Mouse (Mus musculus): ENCODE measurements around the gene Fcrls. TPM values are rescaled to one million over a fixed set of nuclear protein-coding genes. Genes with fewer than 3 reads are reported as not detected.

The Fcrls gene
- 5.0 and 5.8 TPM in 2 replicates for polyA plus RNA-seq (2014; fragmentation: Nextera tagmentation; extraction: Ambion mirVana)

DNA sequence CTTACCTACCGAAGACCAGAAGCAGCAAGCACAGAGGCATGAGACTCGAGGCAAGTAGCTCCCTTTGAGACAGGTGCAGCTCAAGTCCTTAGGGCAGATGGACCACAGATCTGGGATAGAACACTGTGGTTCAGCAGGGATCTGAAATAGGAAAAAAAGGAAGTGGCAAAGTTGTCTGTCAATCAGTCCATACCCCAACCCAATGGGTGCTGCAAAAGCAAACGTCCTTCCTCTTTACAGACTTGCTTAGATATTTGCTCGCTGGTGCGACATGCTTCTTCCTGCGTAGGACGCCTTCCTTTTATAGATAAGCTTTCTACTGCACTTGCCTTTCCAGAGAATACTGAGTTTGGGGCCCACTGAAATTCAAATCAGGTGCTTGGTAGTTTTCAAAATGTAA is at the start of gene Fcrls:
Fcrls (minus strand) TSS at position 303 of the 400 bp plus-strand sequence.
- WGBS, result 88% methylated on average over 7 of the region's 7 CpGs
- no peaks in the 10 kb centered on the region for H3K36me3 ChIP-seq (ENCODE audit: control insufficient read depth, insufficient read depth, low read length)
- no peaks in the 10 kb centered on the region for H3K4me1 ChIP-seq (replicated peaks; ENCODE audit: control insufficient read depth, insufficient read depth, low read length)
- no peak for ATAC-seq (replicated peaks; ENCODE audit: low FRiP score)
- no peak within 1 kb of the TSS for H3K4me2 ChIP-seq (ENCODE audit: low read depth, low read length, severe bottlenecking)
- H3K27ac ChIP-seq (ENCODE audit: low read depth, low read length), result no peak within 1 kb of the TSS
- H3K9ac ChIP-seq (ENCODE audit: low read length), result no peak within 1 kb of the TSS
- H3K4me3 ChIP-seq (ENCODE audit: low read depth, low read length), result no peak within 1 kb of the TSS
- H3K9me3 ChIP-seq (ENCODE audit: control insufficient read depth, low read length), result no peaks in the 10 kb centered on the region
- no peak for DNase-seq (ENCODE audit: low spot score)
- H3K27me3 ChIP-seq (ENCODE audit: control insufficient read depth, insufficient read depth, low read length), result no peaks in the 10 kb centered on the region

- Histone ChIP-seq H3K4me3 (ENCODE audit: low read depth, low read length) (no peak overlapping the region), H3K36me3 (ENCODE audit: control insufficient read depth, insufficient read depth, low read length) (no peaks in the 10 kb centered on the region), H3K4me2 (ENCODE audit: low read depth, low read length, severe bottlenecking) (no peak overlapping the region), H3K9ac (ENCODE audit: low read length) (no peak overlapping the region), H3K9me3 (ENCODE audit: control insufficient read depth, low read length) (no peaks in the 10 kb centered on the region), H3K27me3 (ENCODE audit: control insufficient read depth, insufficient read depth, low read length) (no peaks in the 10 kb centered on the region), H3K4me1 (replicated peaks; ENCODE audit: control insufficient read depth, insufficient read depth, low read length) (no peaks in the 10 kb centered on the region), H3K27ac (ENCODE audit: low read depth, low read length) (no peak overlapping the region)
- no peak for ATAC-seq (replicated peaks; ENCODE audit: low FRiP score)
- 83% methylated on average over 2 of the region's 2 CpGs for WGBS
- no peak for DNase-seq (ENCODE audit: low spot score)
These were observed 46.4 kb upstream of the Fcrls start for GRCm38 (mm10) chr3:87309922-87310321.

GRCm38 (mm10) chr3:87299901-87300300 is 36.4 kb upstream of the Fcrls start:
- H3K4me1 ChIP-seq (replicated peaks; ENCODE audit: control insufficient read depth, insufficient read depth, low read length), result no peaks in the 10 kb centered on the region
- no peak overlapping the region for H3K4me3 ChIP-seq (ENCODE audit: low read depth, low read length)
- no peak overlapping the region for H3K4me2 ChIP-seq (ENCODE audit: low read depth, low read length, severe bottlenecking)
- H3K27me3 ChIP-seq (ENCODE audit: control insufficient read depth, insufficient read depth, low read length), result no peaks in the 10 kb centered on the region
- ATAC-seq (replicated peaks; ENCODE audit: low FRiP score), result no peak
- no peak overlapping the region for H3K27ac ChIP-seq (ENCODE audit: low read depth, low read length)
- H3K9me3 ChIP-seq (ENCODE audit: control insufficient read depth, low read length), result no peaks in the 10 kb centered on the region
- H3K36me3 ChIP-seq (ENCODE audit: control insufficient read depth, insufficient read depth, low read length), result no peaks in the 10 kb centered on the region
- no peak overlapping the region for H3K9ac ChIP-seq (ENCODE audit: low read length)
- no peak for DNase-seq (ENCODE audit: low spot score)
- 83% methylated on average over 5 of the region's 5 CpGs for WGBS

- WGBS, result 83% methylated on average over 2 of the region's 2 CpGs
- no peak overlapping the region for H3K27ac ChIP-seq (ENCODE audit: low read depth, low read length)
- no peak for ATAC-seq (replicated peaks; ENCODE audit: low FRiP score)
These were observed 10.8 kb upstream of the Fcrls start for GRCm38 (mm10) chr3:87274372-87274771.

DNA sequence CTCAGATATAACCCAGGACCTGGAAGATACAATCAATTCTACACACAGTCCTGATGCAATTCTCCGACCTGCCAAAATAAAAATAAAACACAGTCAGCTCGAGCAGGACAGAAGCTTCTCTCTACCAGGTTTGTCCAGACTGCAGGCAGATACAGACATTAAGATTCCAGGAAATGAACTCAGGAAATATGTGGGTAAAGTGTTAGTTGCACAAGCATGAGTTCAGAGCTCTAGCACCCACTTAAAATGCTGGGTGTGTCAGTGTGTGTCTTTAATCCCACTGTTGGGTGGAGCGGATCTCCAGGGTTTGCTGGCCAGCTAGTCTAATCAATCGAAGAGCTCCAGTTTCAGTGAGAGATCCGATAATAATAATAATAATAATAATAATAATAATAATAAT is 3.0 kb upstream of the Fcrls start:
- DNase-seq (ENCODE audit: low spot score) (no peak), ATAC-seq (replicated peaks; ENCODE audit: low FRiP score) (no peak)
- WGBS, result 89% methylated on average over 5 of the region's 5 CpGs
- Histone ChIP-seq H3K27ac (ENCODE audit: low read depth, low read length) (no peak overlapping the region), H3K4me2 (ENCODE audit: low read depth, low read length, severe bottlenecking) (no peak overlapping the region), H3K9ac (ENCODE audit: low read length) (no peak overlapping the region), H3K4me1 (replicated peaks; ENCODE audit: control insufficient read depth, insufficient read depth, low read length) (no peaks in the 10 kb centered on the region), H3K27me3 (ENCODE audit: control insufficient read depth, insufficient read depth, low read length) (no peaks in the 10 kb centered on the region), H3K36me3 (ENCODE audit: control insufficient read depth, insufficient read depth, low read length) (no peaks in the 10 kb centered on the region), H3K4me3 (ENCODE audit: low read depth, low read length) (no peak overlapping the region), H3K9me3 (ENCODE audit: control insufficient read depth, low read length) (no peaks in the 10 kb centered on the region)

More at GRCm38 (mm10) chr3:87274372-87274771, 10.8 kb upstream of the Fcrls start:
- H3K4me3 ChIP-seq (ENCODE audit: low read depth, low read length), result no peak overlapping the region
- no peaks in the 10 kb centered on the region for H3K36me3 ChIP-seq (ENCODE audit: control insufficient read depth, insufficient read depth, low read length)
- DNase-seq (ENCODE audit: low spot score), result no peak
- H3K4me2 ChIP-seq (ENCODE audit: low read depth, low read length, severe bottlenecking), result no peak overlapping the region
- no peak overlapping the region for H3K9ac ChIP-seq (ENCODE audit: low read length)
- no peaks in the 10 kb centered on the region for H3K4me1 ChIP-seq (replicated peaks; ENCODE audit: control insufficient read depth, insufficient read depth, low read length)
- no peaks in the 10 kb centered on the region for H3K9me3 ChIP-seq (ENCODE audit: control insufficient read depth, low read length)
- H3K27me3 ChIP-seq (ENCODE audit: control insufficient read depth, insufficient read depth, low read length), result no peaks in the 10 kb centered on the region

DNA sequence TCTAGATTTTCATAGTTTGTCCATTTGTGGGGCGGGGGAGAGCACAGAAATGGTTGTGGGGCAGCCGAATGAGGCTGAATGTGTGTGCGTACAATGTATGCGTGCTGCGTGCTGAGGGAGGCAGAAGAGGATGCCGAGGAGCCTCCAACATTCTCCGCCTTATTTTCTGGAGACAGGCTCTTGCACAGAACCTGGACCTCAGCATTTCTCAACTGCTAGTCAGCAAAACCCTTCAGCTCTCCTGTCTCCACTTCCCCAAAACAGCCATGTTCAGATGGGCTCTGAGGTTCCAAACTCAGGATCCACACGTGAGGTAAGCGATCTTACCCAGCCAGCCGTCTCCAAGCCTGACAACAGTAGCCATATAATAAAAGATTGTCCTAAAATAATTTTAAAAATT is 8.3 kb downstream of the Fcrls start:
- no peak for DNase-seq (ENCODE audit: low spot score)
- Histone ChIP-seq H3K9ac (ENCODE audit: low read length) (no peak overlapping the region), H3K4me3 (ENCODE audit: low read depth, low read length) (no peak overlapping the region), H3K36me3 (ENCODE audit: control insufficient read depth, insufficient read depth, low read length) (no peaks in the 10 kb centered on the region), H3K27me3 (ENCODE audit: control insufficient read depth, insufficient read depth, low read length) (no peaks in the 10 kb centered on the region), H3K4me1 (replicated peaks; ENCODE audit: control insufficient read depth, insufficient read depth, low read length) (no peaks in the 10 kb centered on the region), H3K27ac (ENCODE audit: low read depth, low read length) (no peak overlapping the region), H3K9me3 (ENCODE audit: control insufficient read depth, low read length) (no peaks in the 10 kb centered on the region), H3K4me2 (ENCODE audit: low read depth, low read length, severe bottlenecking) (no peak overlapping the region)
- ATAC-seq (replicated peaks; ENCODE audit: low FRiP score), result no peak
- WGBS, result 88% methylated on average over 10 of the region's 10 CpGs

GRCm38 (mm10) chr3:87249571-87249970 is 14.0 kb downstream of the Fcrls start:
- no peaks in the 10 kb centered on the region for H3K36me3 ChIP-seq (ENCODE audit: control insufficient read depth, insufficient read depth, low read length)
- no peak for ATAC-seq (replicated peaks; ENCODE audit: low FRiP score)
- no peak overlapping the region for H3K27ac ChIP-seq (ENCODE audit: low read depth, low read length)
- no peak overlapping the region for H3K9ac ChIP-seq (ENCODE audit: low read length)
- H3K4me2 ChIP-seq (ENCODE audit: low read depth, low read length, severe bottlenecking), result no peak overlapping the region
- no peaks in the 10 kb centered on the region for H3K9me3 ChIP-seq (ENCODE audit: control insufficient read depth, low read length)
- H3K4me3 ChIP-seq (ENCODE audit: low read depth, low read length), result no peak overlapping the region
- H3K27me3 ChIP-seq (ENCODE audit: control insufficient read depth, insufficient read depth, low read length), result no peaks in the 10 kb centered on the region
- 83% methylated on average over 6 of the region's 6 CpGs for WGBS
- no peaks in the 10 kb centered on the region for H3K4me1 ChIP-seq (replicated peaks; ENCODE audit: control insufficient read depth, insufficient read depth, low read length)
- no peak for DNase-seq (ENCODE audit: low spot score)

DNA sequence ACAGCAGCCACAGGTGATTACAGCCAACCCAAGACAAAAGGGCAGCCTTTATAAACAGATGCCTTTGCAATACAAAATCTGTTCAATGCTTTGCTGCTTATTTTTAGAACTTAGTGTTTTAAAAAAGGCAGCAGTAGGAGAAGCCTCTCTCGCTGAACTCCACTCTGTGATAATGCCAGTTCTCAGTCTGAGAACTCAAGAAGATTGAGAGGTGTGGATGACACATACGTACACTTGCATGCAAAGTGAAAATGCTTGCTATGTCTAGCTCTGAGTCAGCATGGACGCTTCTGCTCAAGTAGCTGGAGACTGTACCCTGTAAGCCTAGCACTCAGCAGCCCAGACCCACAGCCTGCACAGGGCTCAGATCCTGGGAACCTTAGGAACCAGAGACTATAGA is 16.2 kb downstream of the Fcrls start:
- WGBS, result 86% methylated on average over 3 of the region's 3 CpGs
- Histone ChIP-seq H3K27me3 (ENCODE audit: control insufficient read depth, insufficient read depth, low read length) (no peaks in the 10 kb centered on the region), H3K36me3 (ENCODE audit: control insufficient read depth, insufficient read depth, low read length) (no peaks in the 10 kb centered on the region), H3K9me3 (ENCODE audit: control insufficient read depth, low read length) (no peaks in the 10 kb centered on the region), H3K27ac (ENCODE audit: low read depth, low read length) (no peak overlapping the region), H3K9ac (ENCODE audit: low read length) (no peak overlapping the region), H3K4me1 (replicated peaks; ENCODE audit: control insufficient read depth, insufficient read depth, low read length) (no peaks in the 10 kb centered on the region), H3K4me3 (ENCODE audit: low read depth, low read length) (no peak overlapping the region), H3K4me2 (ENCODE audit: low read depth, low read length, severe bottlenecking) (no peak overlapping the region)
- DNase-seq (ENCODE audit: low spot score) (no peak), ATAC-seq (replicated peaks; ENCODE audit: low FRiP score) (no peak)

DNA sequence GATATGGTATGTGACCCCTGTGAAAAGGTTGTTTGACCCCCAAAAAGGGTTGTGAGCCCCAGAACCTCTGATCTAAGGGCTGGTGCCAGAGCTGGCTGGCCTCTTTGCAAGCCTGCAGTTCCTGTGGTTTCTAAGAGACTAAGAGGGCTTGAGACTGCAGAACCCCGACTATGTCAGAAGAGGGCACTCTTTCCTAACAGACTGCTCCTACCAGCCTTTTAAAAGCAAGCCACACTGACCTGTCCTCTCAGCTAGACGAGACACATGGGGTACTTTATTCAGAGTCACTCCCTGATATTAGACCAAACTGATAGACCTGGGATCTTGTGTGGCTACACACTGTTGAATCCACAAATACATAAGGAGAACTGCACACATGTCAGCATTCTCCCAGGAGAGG is 19.9 kb downstream of the Fcrls start:
- Histone ChIP-seq H3K36me3 (ENCODE audit: control insufficient read depth, insufficient read depth, low read length) (no peaks in the 10 kb centered on the region), H3K4me2 (ENCODE audit: low read depth, low read length, severe bottlenecking) (no peak overlapping the region), H3K4me3 (ENCODE audit: low read depth, low read length) (no peak overlapping the region), H3K27me3 (ENCODE audit: control insufficient read depth, insufficient read depth, low read length) (no peaks in the 10 kb centered on the region), H3K27ac (ENCODE audit: low read depth, low read length) (no peak overlapping the region), H3K9me3 (ENCODE audit: control insufficient read depth, low read length) (no peaks in the 10 kb centered on the region), H3K9ac (ENCODE audit: low read length) (no peak overlapping the region), H3K4me1 (replicated peaks; ENCODE audit: control insufficient read depth, insufficient read depth, low read length) (no peaks in the 10 kb centered on the region)
- WGBS, result 3% methylated on average over 2 of the region's 2 CpGs
- ATAC-seq (replicated peaks; ENCODE audit: low FRiP score), result no peak
- peak; percentile 53 for DNase-seq (ENCODE audit: low spot score)
